Mouse (Mus musculus) liver, embryonic 13.5 days (tissue): ENCODE measurements around the gene Nacad. TPM values are rescaled to one million over a fixed set of nuclear protein-coding genes. Genes with fewer than 3 reads are reported as not detected.

ENCODE experiments used
- ATAC-seq: fragments of 200-750 bp; cut with Nextera tagmentation; 2 replicates; pipeline ENCODE4 v1.8.0; 2017; ENCODE audit warnings: low read depth, mild to moderate bottlenecking, moderate number of reproducible peaks, moderate library complexity
- DNase-seq: peaks from one replicate; pipeline ENCODE4 v3.0.0; 2022
- H3K27ac ChIP-seq: fragments of 300-500 bp; sonication (generic); 2 replicates; pipeline ENCODE4 v1.5.1; 2015; ENCODE audit warnings: moderate library complexity, mild to moderate bottlenecking, inconsistent platforms
- H3K27me3 ChIP-seq: fragments of 300-500 bp; sonication (generic); 2 replicates; pipeline ENCODE4 v1.6.1; 2015; ENCODE audit warnings: mild to moderate bottlenecking, inconsistent platforms
- H3K36me3 ChIP-seq: fragments of 300-500 bp; sonication (generic); 2 replicates; pipeline ENCODE4 v1.6.1; 2015; ENCODE audit warnings: mild to moderate bottlenecking, inconsistent platforms
- H3K4me1 ChIP-seq: fragments of 300-500 bp; sonication (generic); replicated peaks from 2 replicates; pipeline ENCODE4 v1.6.1; 2015; ENCODE audit warnings: inconsistent platforms
- H3K4me2 ChIP-seq: fragments of 300-500 bp; sonication (generic); 2 replicates; pipeline ENCODE4 v1.6.1; 2015; ENCODE audit warnings: inconsistent platforms, mild to moderate bottlenecking, moderate library complexity
- H3K4me3 ChIP-seq: fragments of 300-500 bp; sonication (generic); replicated peaks from 2 replicates; pipeline ENCODE4 v1.5.1; 2015; ENCODE audit warnings: mild to moderate bottlenecking, inconsistent platforms
- H3K9ac ChIP-seq: fragments of 300-500 bp; sonication (generic); 2 replicates; pipeline ENCODE4 v1.6.1; 2015; ENCODE audit warnings: mild to moderate bottlenecking, inconsistent platforms
- H3K9me3 ChIP-seq: fragments of 300-500 bp; sonication (generic); replicated peaks from 2 replicates; pipeline ENCODE4 v1.6.1; 2016; ENCODE audit warnings: inconsistent platforms
- WGBS: fragments of 180-500 bp; shearing (Covaris S2); methylation state at CpG from one replicate; pipeline ENCODE4 v1.1.7; 2015; ENCODE audit not compliant: insufficient replicate concordance; 5-methylcytosine and 5-hydroxymethylcytosine counted together
- polyA plus RNA-seq: library from polyadenylated mRNA; unstranded; fragments of >200 nt; fragmentation: Nextera tagmentation; extraction: Ambion mirVana; gene quantifications from 2 replicates; pipeline ENCODE4 v1.2.1, GENCODE M21; 2015

The Nacad gene
- polyA plus RNA-seq, 1 experiment from 2014 or later, result 5.7 TPM

- Histone ChIP-seq H3K27ac (0 out of 2 replicates have a peak overlapping the region, but pooled peaks have one; percentile 4), H3K4me1 (peaks cover 57% of the 10 kb centered on the region), H3K4me3 (no peak overlapping the region), H3K9ac (no peak overlapping the region), H3K36me3 (peaks cover 24% of the 10 kb centered on the region), H3K4me2 (no peak overlapping the region), H3K9me3 (no peaks in the 10 kb centered on the region), H3K27me3 (no peaks in the 10 kb centered on the region)
- no peak for ATAC-seq
- 82% methylated on average over 3 of the region's 3 CpGs for WGBS
- no peak for DNase-seq
These were observed 55.7 kb downstream of the Nacad start for GRCm38 (mm10) chr11:6550201-6550600.

- no peak for DNase-seq
These were observed 56.1 kb downstream of the Nacad start for GRCm38 (mm10) chr11:6549770-6550169.

More at GRCm38 (mm10) chr11:6549770-6550169, 56.1 kb downstream of the Nacad start:
- no peak overlapping the region for H3K9ac ChIP-seq
- peaks cover 24% of the 10 kb centered on the region for H3K36me3 ChIP-seq
- H3K4me1 ChIP-seq, result peaks cover 54% of the 10 kb centered on the region
- no peak for ATAC-seq
- no peak overlapping the region for H3K4me2 ChIP-seq
- 83% methylated on average over 2 of the region's 2 CpGs for WGBS
- no peak overlapping the region for H3K4me3 ChIP-seq
- H3K27me3 ChIP-seq, result no peaks in the 10 kb centered on the region
- H3K9me3 ChIP-seq, result no peaks in the 10 kb centered on the region
- H3K27ac ChIP-seq, result 0 out of 2 replicates have a peak overlapping the region, but pooled peaks have one; percentile 4

Other genes starting within 250 kb of the Nacad start
- 4.4 and 4.7 TPM in 2 replicates for gene Zmiz2, start 217.0 kb downstream of the Nacad start, polyA plus RNA-seq
- gene Ppia, start 190.6 kb downstream of the Nacad start, polyA plus RNA-seq, result 3,630 and 3,871 TPM in 2 replicates
- gene H2afv, start 161.6 kb downstream of the Nacad start, polyA plus RNA-seq, result 109 and 112 TPM in 2 replicates
- gene Purb, start 130.1 kb downstream of the Nacad start, polyA plus RNA-seq, result 11.1 and 12.6 TPM in 2 replicates
- gene Myo1g, start 85.1 kb downstream of the Nacad start, polyA plus RNA-seq, result 4.7 and 5.3 TPM in 2 replicates
- gene Ccm2, start 59.2 kb downstream of the Nacad start, polyA plus RNA-seq, result 45.8 and 46.1 TPM in 2 replicates
- gene Tbrg4, start 20.0 kb upstream of the Nacad start, polyA plus RNA-seq, result 46.1 and 46.2 TPM in 2 replicates
- not detected in 2 replicates for gene Wap, start 32.6 kb upstream of the Nacad start, polyA plus RNA-seq
- gene Ramp3, start 52.5 kb upstream of the Nacad start, polyA plus RNA-seq, result 0.15 TPM in 1 of 2 replicates, not detected in the other
- not detected in 2 replicates for gene Gm11983, start 231.6 kb upstream of the Nacad start, polyA plus RNA-seq